Mouse (Mus musculus): ENCODE measurements around the gene Erbb4.

DNA sequence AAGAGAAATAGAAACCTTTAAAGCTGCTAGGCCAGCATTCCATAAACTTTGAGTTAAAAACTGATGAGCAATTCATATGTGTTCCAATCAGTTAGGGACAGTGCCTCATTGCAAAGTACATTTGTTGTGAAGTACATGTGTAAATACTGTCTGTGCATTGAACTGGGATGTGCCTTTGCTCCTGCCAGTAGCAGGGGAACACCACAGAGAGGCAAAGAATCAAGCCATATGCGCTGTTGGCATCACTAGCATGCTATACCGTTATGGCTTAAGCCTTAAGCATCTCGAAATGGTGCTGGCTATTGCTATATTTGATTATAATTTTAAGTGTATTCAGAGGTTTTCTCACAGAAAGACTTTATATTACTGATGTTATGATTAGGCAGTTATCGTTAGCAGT, 58.9 kb downstream of the Erbb4 start:
- TF ChIP-seq CTCF (IDR thresholded peaks at IDR 0.05), result no peak
- no peak for TF ChIP-seq EP300 (IDR thresholded peaks at IDR 0.05)

Measured in lung, postnatal 0 days (tissue).